Mouse (Mus musculus) erythroblast, adult 5-6 weeks (primary cell): ENCODE results near the gene Rasl11a. TPM values are rescaled to one million over a fixed set of nuclear protein-coding genes. Genes with fewer than 3 reads are reported as not detected.
A peak's percentile ranks its signal among the peaks of the same experiment; 100 is the strongest.
"Not testable (repeated sequence)": the region's sequence is repeated elsewhere in the genome, so short reads cannot be mapped to it uniquely, and the experiment has no call there.

ENCODE experiments used
- ATAC-seq: replicated peaks from 2 replicates; pipeline ENCODE4 v1.8.0; 2016; ENCODE audit warnings: moderate number of reproducible peaks, mild to moderate bottlenecking, moderate TSS enrichment, inconsistent platforms; ENCODE audit not compliant: poor library complexity, low FRiP score, severe bottlenecking
- total RNA-seq, 2 experiments: library from RNA; stranded (forward) in 1 of 2; stranded (reverse) in 1 of 2; fragments of 150-400 nt in 1 of 2; fragments of 200-764, 138-1000 nt in 1 of 2; gene quantifications; 2 replicates each; pipeline versions ENCODE4 v1.2.3 to v1.2.4; 2015 to 2017; ENCODE audit warnings: low replicate concordance in 2 of 2

Rasl11a gene
- total RNA-seq, 2 experiments from 2014 or later, result not detected

DNA sequence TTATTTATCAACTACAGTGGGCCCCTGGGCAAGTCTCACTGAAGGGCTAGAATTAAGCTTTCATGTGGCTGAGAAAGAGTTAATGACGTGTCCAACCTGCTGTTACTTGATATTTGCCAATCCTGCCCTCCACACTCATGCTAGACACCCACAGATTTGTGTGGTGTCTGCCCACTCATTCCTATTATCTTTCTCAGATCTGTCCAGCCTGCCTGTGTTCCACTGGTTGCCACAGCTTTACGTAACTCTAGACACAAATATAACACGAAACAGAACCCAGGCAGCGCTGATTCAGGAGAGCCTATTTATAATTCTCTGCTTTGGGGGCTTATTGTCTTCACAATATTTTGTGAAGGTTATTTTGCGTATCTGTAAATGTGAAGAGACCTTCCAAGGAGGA is 3.6 kb upstream of the Rasl11a start:
- ATAC-seq, result no peak

DNA sequence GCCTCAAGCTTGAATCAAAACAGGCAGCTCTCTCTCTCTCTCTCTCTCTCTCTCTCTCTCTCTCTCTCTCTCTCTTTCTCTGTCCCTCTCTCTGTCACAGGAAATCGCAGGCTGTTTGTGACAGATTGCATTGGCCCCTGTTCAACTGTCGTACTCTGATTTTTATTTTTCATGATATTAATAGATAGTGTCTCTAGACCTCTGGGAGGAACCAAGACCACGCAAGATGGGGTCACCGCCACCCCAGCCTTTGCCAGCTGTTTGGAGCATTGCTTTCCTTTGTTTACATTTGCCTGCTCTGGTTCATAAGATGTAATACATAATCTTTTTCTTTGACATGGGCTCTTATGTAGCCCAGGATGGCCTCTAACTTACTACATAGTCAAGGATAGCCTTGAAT is 2.9 kb upstream of the Rasl11a start:
- ATAC-seq, result no peak

DNA sequence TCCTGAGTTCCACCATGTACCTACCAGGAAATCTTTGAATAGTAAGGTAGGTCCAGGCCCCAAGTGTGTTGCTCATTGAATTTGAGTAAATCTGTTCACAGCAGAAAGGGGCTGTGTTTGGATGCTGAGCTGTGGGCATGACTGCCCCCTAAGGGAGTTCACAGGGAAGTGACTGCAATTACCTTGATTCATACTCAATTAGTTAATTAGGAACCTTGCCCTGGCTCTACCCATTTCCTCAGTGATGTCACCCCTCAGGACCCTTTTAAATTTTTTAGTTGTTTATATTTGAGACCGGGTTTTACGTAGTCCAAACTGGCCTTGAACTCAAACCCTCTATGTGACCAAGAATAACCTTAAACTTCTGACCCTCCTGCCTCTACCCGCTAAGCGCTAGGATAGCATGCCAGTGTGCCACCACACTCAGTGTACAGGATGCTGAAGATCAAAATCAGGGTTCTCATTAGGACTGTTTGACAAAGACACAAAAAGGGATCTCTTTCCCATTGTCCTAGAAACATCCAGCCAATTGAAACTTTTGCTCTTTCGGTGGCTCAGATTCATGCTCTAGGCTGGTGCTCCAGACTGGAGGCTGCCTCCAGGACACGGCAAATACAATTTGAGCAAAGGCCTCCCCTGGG is 450 bp upstream of the Rasl11a start:
- no peak for ATAC-seq

DNA sequence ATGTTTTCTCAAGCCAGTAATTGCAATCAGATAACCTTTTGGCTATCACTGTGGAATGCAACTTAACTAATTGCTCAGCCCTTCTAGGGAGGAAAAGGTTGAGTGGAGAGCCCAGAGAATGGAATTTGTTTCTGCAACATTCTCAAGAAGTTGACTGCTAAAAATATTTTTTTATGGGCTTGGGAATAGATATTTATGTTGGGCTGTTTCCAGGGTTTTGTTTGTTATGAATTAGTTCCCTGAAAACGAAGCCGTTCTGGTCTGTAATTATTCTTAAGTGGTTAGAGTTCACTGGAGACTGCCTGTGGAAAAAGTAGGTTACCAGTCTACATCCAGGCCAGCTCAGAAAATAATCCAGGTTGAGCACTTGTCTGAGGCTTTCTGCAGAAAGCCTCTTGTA is 1.6 kb downstream of the Rasl11a start:
- ATAC-seq, result no peak

- no peak for ATAC-seq
Observed at GRCm38 (mm10) chr5:146848936-146849582, 4.2 kb downstream of the Rasl11a start.

DNA sequence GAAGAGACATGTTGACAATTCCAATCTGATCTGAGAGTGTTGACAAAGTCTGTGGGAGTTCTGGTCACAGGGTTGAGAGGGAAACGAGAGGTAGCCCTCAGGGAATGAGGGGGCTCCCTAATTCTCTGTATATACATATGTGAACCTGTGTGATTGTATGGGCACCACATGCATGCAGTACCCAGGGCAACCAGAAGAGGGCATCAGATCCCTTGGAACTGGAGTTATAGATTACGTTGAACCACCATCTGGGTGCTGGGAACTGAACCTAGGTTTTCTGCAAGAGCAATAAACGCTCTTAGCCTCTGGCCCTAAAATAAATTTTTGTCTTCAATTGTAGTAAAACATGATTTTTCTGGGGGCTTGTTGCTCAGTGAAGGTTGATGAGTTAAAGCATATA is 11.2 kb downstream of the Rasl11a start:
- ATAC-seq, result no peak

- no peak for ATAC-seq
Observed at GRCm38 (mm10) chr5:146857620-146858019, 12.7 kb downstream of the Rasl11a start.

- no peak for ATAC-seq
Observed at GRCm38 (mm10) chr5:146858772-146859171, 13.9 kb downstream of the Rasl11a start.

DNA sequence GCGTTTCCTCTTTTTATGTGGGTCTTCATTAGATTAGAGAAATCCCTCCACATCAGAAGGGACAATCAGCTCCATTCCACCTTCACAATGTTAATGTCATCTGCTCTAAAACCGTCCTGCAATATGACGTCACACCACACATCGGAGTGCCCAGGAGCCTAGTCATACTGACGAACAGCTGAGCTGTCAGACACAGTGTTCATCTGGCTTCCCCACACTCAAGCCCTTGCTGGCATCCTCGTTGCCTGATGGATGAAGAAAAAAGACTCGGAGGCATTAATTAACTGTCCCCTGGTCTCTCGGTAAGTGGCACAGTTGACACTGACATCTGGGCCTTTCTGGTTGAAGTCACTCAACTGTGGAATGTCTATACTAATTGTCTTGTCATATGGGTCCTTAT is 14.4 kb downstream of the Rasl11a start:
- ATAC-seq, result no peak

DNA sequence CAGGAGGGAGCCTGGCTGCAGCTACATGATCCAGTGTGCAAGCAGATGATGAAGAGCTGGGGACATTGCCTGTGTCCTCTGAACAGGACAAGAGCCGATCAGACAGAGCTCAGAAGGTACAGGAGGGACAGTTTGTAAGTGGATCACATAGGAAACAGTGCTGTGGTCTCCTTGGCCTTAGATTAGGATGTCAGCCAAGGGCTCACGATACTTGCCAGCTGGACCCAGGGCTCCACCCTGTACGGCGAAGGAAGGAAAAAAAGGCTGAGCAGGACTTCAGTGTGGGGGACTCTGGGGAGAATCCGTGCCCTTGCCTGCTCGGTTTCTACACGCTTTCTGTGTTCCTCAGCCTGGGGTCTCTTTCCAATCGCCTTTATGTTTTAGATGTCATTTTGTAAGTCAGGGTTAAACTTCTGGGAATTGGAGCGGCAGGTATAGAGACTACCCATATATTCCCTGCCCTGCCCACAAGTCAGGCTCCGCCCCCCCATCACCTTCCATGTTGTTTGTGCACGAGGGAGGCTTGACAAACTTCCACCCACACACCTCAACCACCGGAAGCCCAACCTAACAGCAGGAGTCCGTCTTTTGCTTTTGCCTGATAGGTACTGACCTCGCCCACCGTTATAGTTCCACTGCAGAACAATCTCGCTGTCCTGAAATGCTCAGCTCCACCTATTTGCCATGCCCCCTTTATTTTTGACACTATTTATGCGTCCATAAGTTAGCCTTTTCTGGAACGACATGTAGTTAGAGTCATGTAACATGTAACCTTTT is 15.5 kb downstream of the Rasl11a start:
- ATAC-seq, result no peak

- no peak for ATAC-seq
Observed at GRCm38 (mm10) chr5:146861588-146861987, 16.7 kb downstream of the Rasl11a start.

GRCm38 (mm10) chr5:146865511-146865910 is 20.6 kb downstream of the Rasl11a start:
- ATAC-seq, result no peak

GRCm38 (mm10) chr5:146866277-146866676 is 21.4 kb downstream of the Rasl11a start:
- ATAC-seq, result 0 out of 2 replicates have a peak, but pooled peaks have one; percentile 40

GRCm38 (mm10) chr5:146867246-146867945 is 22.5 kb downstream of the Rasl11a start:
- peak; percentile 40 for ATAC-seq

- ATAC-seq, result no peak
Observed at GRCm38 (mm10) chr5:146867946-146868314, 23.1 kb downstream of the Rasl11a start.

DNA sequence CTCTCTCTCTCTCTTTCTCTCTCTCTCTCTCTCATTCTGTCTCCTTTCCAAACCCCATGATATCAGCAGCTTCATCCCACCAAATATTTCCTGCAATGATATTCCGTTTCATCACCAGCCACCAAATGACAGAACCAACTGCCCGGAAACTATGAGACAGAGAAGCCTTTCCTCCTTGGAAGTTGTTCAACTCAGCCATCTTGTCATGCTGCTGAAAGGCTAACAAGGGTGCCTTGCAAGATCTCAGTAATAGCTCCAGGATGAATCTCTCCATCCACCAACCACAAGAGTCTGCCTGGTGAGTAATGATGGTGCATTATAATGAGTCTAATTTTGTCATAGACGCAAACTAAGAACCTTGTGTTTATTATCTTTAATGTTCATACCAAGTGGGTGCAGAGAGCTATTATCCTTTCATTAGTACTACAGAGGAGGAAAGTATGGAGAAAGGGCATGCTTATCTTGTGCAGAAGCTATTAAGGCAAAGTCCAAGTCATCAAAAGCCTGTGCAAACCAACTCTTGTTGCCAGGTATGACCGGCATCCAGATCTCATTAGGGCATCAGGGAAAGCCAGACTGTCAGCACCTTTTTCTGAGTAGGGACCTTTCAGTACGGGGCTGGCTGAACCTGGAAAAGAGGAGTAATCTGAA is 28.2 kb downstream of the Rasl11a start:
- ATAC-seq, result no peak

GRCm38 (mm10) chr5:146876024-146876423 is 31.2 kb downstream of the Rasl11a start:
- no peak for ATAC-seq

DNA sequence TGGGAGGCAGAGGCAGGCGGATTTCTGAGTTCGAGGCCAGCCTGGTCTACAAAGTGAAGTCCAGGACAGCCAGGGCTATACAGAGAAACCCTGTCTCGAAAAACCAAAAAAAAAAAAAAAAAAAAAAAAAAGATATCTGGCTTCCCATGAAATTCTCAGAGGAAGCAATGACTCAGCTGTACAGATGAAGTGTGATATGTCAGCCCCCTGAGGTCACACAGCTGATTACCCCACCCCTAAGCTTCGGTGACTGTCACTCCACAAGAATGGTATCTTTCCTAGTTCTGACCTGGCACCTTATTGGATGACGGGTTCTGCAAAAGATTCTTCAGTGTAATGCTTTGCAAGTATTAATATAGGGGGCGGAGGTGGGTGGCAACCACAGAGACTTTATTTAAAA is 33.0 kb downstream of the Rasl11a start:
- ATAC-seq, result not testable (repeated sequence)

GRCm38 (mm10) chr5:146882261-146882660 is 37.4 kb downstream of the Rasl11a start:
- no peak for ATAC-seq

DNA sequence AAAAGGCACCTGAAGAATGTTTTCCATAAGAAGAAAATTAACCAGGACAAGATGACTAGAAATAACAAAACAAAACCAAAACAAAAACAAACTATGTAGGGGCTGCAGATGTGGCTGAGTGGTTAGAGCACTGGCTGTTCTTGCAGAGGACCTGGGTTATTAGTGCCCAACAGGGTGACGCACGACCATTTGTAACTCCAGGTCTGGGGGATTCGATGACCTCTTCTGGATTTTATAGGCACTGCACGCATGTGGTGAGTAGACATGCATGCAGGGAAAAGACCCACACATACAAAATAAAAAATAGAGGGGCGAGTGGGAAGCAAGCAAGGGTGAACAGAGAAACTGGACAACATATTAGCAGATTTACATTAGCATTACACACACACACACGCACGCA is 38.2 kb downstream of the Rasl11a start:
- ATAC-seq, result no peak
